Mouse (Mus musculus): Measurements from ENCODE around the gene Gm17651.

The Gm17651 gene

GRCm38 (mm10) chr3:97678416-97678815 is 3.9 kb upstream of the Gm17651 start:
- no peak for DNase-seq (ENCODE audit: low read depth)

- DNase-seq (ENCODE audit: low read depth), result no peak
Measured at GRCm38 (mm10) chr3:97676126-97676525, 1.6 kb upstream of the Gm17651 start.

GRCm38 (mm10) chr3:97667093-97667675 is 7.3 kb downstream of the Gm17651 start:
- no peak for DNase-seq (ENCODE audit: low read depth)

- DNase-seq (ENCODE audit: low read depth), result no peak
Measured at GRCm38 (mm10) chr3:97666154-97666553, 8.3 kb downstream of the Gm17651 start.

DNA sequence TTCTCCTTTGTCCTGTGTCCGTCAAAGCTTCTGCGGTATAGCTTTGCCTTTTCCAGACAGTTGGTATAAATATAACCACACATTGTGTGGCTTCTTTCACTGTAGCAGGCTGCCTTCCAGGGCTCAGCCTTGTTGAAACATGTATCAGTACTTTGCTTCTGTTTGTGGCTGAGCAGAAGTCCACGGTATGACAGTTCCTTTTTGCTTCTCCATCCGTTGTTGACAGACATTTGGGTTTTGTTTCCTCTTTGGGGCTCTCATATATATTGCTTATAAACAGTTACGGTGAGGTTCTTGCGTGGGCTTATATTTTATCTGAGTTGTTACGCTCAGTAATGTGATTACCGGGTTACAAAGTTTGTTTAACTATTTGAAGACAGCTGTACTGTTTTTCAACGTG is 9.0 kb downstream of the Gm17651 start:
- DNase-seq (ENCODE audit: low read depth), result no peak

DNA sequence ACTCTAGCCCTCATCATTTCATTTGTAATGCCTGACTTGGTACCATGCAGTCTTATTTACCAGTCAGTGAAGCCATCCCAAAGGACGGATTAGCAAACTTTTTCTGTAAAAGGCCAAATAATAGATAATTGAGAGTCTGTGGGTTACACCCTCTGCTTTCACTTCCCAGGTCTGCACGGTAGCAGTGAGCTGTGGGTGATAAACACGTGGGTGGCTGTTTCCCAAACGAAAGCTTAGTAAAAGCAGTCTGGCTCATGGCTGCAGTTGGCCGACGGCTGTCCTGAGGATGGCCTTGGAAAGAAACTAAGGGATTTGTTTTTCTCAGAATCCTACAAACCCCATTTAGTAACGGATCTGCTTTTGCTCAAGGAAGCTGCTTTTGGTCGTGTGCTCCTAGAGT is 13.3 kb downstream of the Gm17651 start:
- DNase-seq (ENCODE audit: low read depth), result no peak

GRCm38 (mm10) chr3:97659746-97660145 is 14.7 kb downstream of the Gm17651 start:
- no peak for DNase-seq (ENCODE audit: low read depth)

GRCm38 (mm10) chr3:97658426-97659193 is 15.9 kb downstream of the Gm17651 start:
- DNase-seq (ENCODE audit: low read depth), result peak; percentile 34

DNA sequence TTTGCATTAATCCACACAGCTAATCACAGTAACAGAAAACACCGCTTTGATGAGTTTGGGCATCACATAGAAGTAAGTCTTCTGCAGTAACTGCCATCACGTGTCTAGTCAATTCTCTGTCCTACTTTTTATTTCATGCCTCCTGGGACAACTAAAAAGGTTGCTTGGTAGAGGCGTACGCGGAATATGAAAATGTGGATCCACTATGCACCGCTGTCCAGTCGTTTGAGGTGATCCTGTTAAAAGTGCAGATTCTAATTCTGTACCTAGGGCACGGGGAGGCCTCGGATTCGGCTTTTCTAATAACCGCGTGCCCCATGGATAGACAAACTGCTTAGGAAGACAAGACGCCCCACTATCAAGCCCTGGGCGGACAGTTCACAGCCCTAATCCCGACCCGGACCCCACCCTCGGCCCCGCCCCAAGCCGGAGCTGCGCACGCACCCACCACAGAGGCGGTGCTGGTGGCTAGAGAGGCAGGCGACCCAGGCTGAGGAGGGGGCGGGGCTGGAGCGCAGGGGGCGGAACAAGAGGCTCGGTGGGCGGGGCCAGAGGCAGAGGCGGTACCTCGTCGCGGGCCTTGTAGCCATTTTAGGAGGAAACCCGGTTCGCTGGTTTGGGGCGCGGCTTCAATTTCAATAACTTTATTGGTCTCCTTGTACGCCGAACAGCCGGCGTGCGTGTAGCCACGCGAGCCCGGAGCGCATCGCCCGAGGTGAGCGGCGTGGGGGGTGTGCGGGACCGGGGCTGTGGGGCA is 16.7 kb downstream of the Gm17651 start, which contains the start of gene Prkab2:
TSS of gene Prkab2 (plus strand) at position 539 of the 757 bp plus-strand sequence.
- peak; percentile 88 for DNase-seq (ENCODE audit: low read depth)

DNA sequence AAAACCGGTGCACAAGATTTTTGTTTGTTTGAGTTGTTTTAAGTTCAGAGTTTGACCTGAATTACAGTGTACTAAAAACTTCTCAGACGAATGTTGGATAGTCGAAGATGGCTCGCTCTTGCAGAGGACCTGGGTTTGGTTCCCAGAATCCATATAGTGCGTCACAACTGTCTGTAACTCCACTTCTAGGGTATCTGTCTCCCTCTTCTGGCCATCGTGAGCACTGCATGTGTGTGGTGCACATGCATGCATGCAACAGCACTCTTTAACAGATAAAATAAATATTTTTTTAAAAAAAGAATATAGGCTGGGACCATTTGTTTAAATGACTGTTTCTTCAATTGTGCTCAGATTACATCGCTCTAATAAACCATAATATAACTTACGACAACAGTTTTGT is 19.6 kb downstream of the Gm17651 start:
- DNase-seq (ENCODE audit: low read depth), result no peak

DNA sequence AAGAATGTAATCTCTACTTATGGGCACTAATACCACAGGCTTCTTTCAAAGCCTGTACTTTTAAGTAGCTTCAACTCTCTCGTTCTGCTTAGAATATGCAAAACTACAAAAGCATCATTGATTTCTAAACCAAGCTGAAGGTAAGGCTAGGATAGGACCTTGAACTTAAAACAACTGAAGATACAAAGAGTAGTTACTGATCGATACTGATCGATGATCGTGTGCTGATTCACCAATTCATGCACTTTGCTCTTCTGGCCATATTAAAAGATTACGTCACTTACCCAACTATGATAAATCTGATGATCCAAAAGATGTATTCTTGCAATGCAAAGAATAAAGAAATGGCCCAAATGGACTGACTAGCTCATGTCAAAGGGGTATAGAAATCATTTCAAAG is 20.7 kb downstream of the Gm17651 start:
- DNase-seq (ENCODE audit: low read depth), result no peak

DNA sequence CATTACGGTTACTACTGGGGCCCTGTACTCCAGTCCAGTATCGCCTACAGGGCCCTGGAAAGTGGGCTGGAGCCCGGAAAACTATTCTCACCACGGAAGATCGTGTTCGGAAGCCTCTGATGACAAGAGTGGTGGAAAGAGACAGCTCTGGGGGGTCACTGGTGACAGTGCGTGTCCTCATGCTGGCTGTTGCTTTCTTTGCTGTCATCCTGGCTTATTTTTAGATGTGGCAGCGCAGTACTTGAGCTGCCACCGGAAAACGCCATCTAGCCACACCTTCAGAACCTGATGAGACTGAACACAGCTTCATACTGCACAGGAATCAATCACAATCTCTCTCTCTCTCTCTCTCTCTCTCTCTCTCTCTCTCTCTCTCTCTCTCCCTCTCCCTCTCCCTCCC is 22.9 kb downstream of the Gm17651 start:
- no peak for DNase-seq (ENCODE audit: low read depth)

GRCm38 (mm10) chr3:97649469-97649868 is 25.0 kb downstream of the Gm17651 start:
- no peak for DNase-seq (ENCODE audit: low read depth)

GRCm38 (mm10) chr3:97649022-97649421 is 25.5 kb downstream of the Gm17651 start:
- no peak for DNase-seq (ENCODE audit: low read depth)

GRCm38 (mm10) chr3:97648518-97648917 is 26.0 kb downstream of the Gm17651 start:
- no peak for DNase-seq (ENCODE audit: low read depth)

GRCm38 (mm10) chr3:97642001-97642400 is 32.5 kb downstream of the Gm17651 start:
- DNase-seq (ENCODE audit: low read depth), result no peak

DNA sequence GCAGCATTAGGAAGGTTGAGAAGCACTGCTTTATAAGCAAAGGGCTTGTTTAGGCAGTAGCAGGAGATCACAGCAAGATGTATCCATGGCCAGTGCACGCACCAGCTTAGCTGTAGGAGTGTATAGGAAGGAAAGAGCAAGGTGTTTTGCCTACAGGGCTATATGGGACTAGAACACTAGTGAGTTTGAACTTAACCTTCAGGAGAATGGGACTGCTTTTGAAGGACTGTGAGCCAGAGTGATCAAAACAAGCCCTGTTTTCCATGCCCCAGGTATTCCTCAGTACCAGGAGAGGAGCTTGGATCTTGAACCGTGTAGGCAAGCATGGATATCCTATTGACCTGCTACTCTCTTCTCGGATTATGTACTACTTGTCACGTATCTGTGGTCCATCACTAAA is 33.1 kb downstream of the Gm17651 start:
- no peak for DNase-seq (ENCODE audit: low read depth)

GRCm38 (mm10) chr3:97634288-97634761 is 40.2 kb downstream of the Gm17651 start:
- no peak for DNase-seq (ENCODE audit: low read depth)

- DNase-seq (ENCODE audit: low read depth), result no peak
Measured at GRCm38 (mm10) chr3:97633456-97633855, 41.0 kb downstream of the Gm17651 start.

GRCm38 (mm10) chr3:97631258-97631860 is 43.1 kb downstream of the Gm17651 start:
- DNase-seq (ENCODE audit: low read depth), result no peak

- no peak for DNase-seq (ENCODE audit: low read depth)
Measured at GRCm38 (mm10) chr3:97630746-97631145, 43.7 kb downstream of the Gm17651 start.

DNA sequence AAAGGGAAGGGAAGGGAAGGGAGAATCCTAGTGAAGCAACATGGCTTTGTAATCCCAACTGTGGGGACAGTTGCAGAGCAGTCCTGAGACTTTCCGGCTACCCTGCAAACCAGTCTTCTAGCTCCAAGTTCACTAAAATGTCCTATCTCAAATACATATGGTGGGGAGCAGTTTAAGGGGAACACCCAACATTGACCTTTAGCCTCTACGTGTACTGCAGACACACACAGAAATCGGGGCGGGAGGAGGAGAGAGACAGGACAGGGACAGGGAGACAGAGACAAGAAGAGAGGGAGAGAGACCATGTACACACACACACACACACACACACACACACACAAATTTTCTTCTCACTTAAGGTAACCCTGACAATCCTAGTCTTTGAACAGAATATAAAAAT is 44.6 kb downstream of the Gm17651 start:
- DNase-seq (ENCODE audit: low read depth), result no peak

Measured in c-Kit-positive CD71-negative TER-119-negative erythroid progenitor cells, embryonic 14.5 days (primary cell).